Mouse (Mus musculus): Measurements from ENCODE around the gene Kctd15. TPM values are rescaled to one million over a fixed set of nuclear protein-coding genes. Genes with fewer than 3 reads are reported as not detected.

Gene Kctd15
- total and polyA plus RNA-seq, 3 experiments, result 3.6 to 5.7 (median 3.8) TPM

DNA sequence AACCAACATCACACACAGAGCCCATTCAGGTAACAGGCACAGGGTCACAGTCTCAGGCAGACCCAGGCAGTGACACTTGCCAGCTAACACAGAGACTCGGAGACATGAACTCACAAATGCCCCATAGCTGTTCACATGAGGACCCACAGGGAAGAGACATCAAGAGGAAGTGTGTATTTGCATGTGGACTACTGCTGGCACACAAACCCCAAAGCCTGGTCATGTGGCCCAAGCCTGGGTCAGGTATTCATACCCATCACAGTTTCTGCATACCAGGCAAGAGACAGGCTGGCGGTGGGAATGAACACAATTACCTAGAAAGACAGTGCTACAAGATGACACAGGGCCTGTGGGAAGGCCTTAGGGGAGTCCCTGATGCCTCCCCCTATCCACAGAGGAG, 10.9 kb downstream of the Kctd15 start:
- TF ChIP-seq CTCF (IDR thresholded peaks at IDR 0.05) (no peak), POLR2A (IDR thresholded peaks at IDR 0.05; ENCODE audit: insufficient read depth, low read depth, low read length) (no peak), EP300 (IDR thresholded peaks at IDR 0.05; ENCODE audit: insufficient read depth, low read depth, low read length) (no peak)

DNA sequence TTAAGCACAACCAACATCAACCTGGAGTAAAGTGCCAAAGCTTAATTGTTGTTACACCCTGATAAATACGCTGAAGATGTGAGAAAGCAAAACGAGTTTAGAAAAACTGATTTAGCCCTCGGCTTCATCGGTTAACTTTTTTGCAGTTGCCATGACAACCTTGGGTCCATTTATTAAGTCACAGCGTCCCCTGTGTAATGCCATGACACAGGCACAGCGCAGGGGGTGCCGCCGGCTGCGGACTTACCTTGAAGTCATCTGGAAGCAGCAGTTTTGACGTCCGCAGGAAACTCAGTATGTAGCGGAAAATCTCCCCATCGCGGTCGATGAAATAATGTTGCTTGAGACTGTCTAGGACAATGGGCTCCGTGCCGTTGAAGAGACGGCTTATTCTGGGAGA, 11.9 kb downstream of the Kctd15 start:
- intact Hi-C loops (cut with DNase I), result no loop called here
- no peaks in the 10 kb centered on the region for H3K27me3 ChIP-seq (ENCODE audit: control insufficient read depth, insufficient read depth, low read length)
- H3K27ac ChIP-seq, result no peak overlapping the region
- TF ChIP-seq POLR2A (IDR thresholded peaks at IDR 0.05; ENCODE audit: insufficient read depth, low read depth, low read length) (no peak), CTCF (IDR thresholded peaks at IDR 0.05) (no peak), EP300 (IDR thresholded peaks at IDR 0.05; ENCODE audit: insufficient read depth, low read depth, low read length) (no peak)
- no peak overlapping the region for H3K4me3 ChIP-seq
- no peaks in the 10 kb centered on the region for H3K36me3 ChIP-seq (ENCODE audit: control insufficient read depth, insufficient read depth, low read length)
- no peak for DNase-seq
- H3K79me2 ChIP-seq (replicated peaks; ENCODE audit: control insufficient read depth, insufficient read depth, low read length), result no peaks in the 10 kb centered on the region
- no peaks in the 10 kb centered on the region for H3K4me1 ChIP-seq (ENCODE audit: control insufficient read depth, insufficient read depth, low read length)
- H3K9ac ChIP-seq (ENCODE audit: low read depth, low read length), result no peak overlapping the region
- 90% methylated on average over 18 of the region's 18 CpGs for WGBS

More for the DNA sequence above, 10.9 kb downstream of the Kctd15 start:
- WGBS, result 95% methylated on average over 2 of the region's 2 CpGs
- Histone ChIP-seq H3K4me1 (ENCODE audit: control insufficient read depth, insufficient read depth, low read length) (no peaks in the 10 kb centered on the region), H3K9ac (ENCODE audit: low read depth, low read length) (no peak overlapping the region), H3K27ac (no peak overlapping the region), H3K36me3 (ENCODE audit: control insufficient read depth, insufficient read depth, low read length) (no peaks in the 10 kb centered on the region), H3K27me3 (ENCODE audit: control insufficient read depth, insufficient read depth, low read length) (no peaks in the 10 kb centered on the region), H3K79me2 (replicated peaks; ENCODE audit: control insufficient read depth, insufficient read depth, low read length) (no peaks in the 10 kb centered on the region), H3K4me3 (no peak overlapping the region)
- no peak for DNase-seq
- intact Hi-C loops (cut with DNase I), result no loop called here

DNA sequence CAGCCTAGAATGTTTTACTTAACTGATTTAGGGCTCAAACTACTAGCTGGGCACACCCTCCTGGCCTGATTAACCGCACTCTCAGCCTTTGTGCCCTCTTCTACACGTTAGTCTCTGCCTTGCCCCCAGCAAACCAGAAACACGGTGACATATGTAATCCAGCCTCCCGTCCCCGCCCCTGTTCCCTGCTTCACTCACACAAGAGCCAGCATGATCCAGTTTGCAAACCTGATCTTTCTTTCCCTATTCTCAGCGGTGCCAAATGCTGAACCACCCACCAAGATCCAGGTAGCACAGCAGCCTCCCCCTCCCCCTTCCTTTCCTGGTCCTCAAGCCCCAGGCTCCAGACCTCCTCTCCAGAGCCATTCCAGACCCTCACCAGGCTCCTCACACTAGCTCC, 13.2 kb downstream of the Kctd15 start:
- Histone ChIP-seq H3K79me2 (replicated peaks; ENCODE audit: control insufficient read depth, insufficient read depth, low read length) (no peaks in the 10 kb centered on the region), H3K36me3 (ENCODE audit: control insufficient read depth, insufficient read depth, low read length) (no peaks in the 10 kb centered on the region), H3K4me1 (ENCODE audit: control insufficient read depth, insufficient read depth, low read length) (no peaks in the 10 kb centered on the region), H3K9ac (ENCODE audit: low read depth, low read length) (no peak overlapping the region), H3K4me3 (no peak overlapping the region), H3K27ac (no peak overlapping the region), H3K27me3 (ENCODE audit: control insufficient read depth, insufficient read depth, low read length) (no peaks in the 10 kb centered on the region)
- intact Hi-C loops (cut with DNase I), result no loop called here
- TF ChIP-seq POLR2A (IDR thresholded peaks at IDR 0.05; ENCODE audit: insufficient read depth, low read depth, low read length) (no peak), EP300 (IDR thresholded peaks at IDR 0.05; ENCODE audit: insufficient read depth, low read depth, low read length) (no peak), CTCF (IDR thresholded peaks at IDR 0.05) (no peak)
- WGBS, result 80% methylated on average over 6 of the region's 6 CpGs
- DNase-seq, result no peak

- no peak overlapping the region for H3K9ac ChIP-seq (ENCODE audit: low read depth, low read length)
- H3K4me1 ChIP-seq (ENCODE audit: control insufficient read depth, insufficient read depth, low read length), result no peaks in the 10 kb centered on the region
- no peak overlapping the region for H3K4me3 ChIP-seq
- WGBS, result 71% methylated on average over 13 of the region's 13 CpGs
- no peak overlapping the region for H3K27ac ChIP-seq
- no peaks in the 10 kb centered on the region for H3K36me3 ChIP-seq (ENCODE audit: control insufficient read depth, insufficient read depth, low read length)
- TF ChIP-seq CTCF (IDR thresholded peaks at IDR 0.05), result no peak
- no peak for TF ChIP-seq POLR2A (IDR thresholded peaks at IDR 0.05; ENCODE audit: insufficient read depth, low read depth, low read length)
- no peak for TF ChIP-seq EP300 (IDR thresholded peaks at IDR 0.05; ENCODE audit: insufficient read depth, low read depth, low read length)
- DNase-seq, result no peak
- no peaks in the 10 kb centered on the region for H3K79me2 ChIP-seq (replicated peaks; ENCODE audit: control insufficient read depth, insufficient read depth, low read length)
- H3K27me3 ChIP-seq (ENCODE audit: control insufficient read depth, insufficient read depth, low read length), result no peaks in the 10 kb centered on the region
- intact Hi-C loops (cut with DNase I), result no loop called here
These were observed 14.6 kb downstream of the Kctd15 start for GRCm38 (mm10) chr7:34641968-34642367.

GRCm38 (mm10) chr7:34639798-34640197, 16.7 kb downstream of the Kctd15 start:
- WGBS, result 92% methylated on average over 11 of the region's 11 CpGs
- H3K27me3 ChIP-seq (ENCODE audit: control insufficient read depth, insufficient read depth, low read length), result no peaks in the 10 kb centered on the region
- H3K9ac ChIP-seq (ENCODE audit: low read depth, low read length), result no peak overlapping the region
- TF ChIP-seq EP300 (IDR thresholded peaks at IDR 0.05; ENCODE audit: insufficient read depth, low read depth, low read length), result no peak
- TF ChIP-seq POLR2A (IDR thresholded peaks at IDR 0.05; ENCODE audit: insufficient read depth, low read depth, low read length), result no peak
- TF ChIP-seq CTCF (IDR thresholded peaks at IDR 0.05), result no peak
- H3K4me3 ChIP-seq, result no peak overlapping the region
- no peaks in the 10 kb centered on the region for H3K36me3 ChIP-seq (ENCODE audit: control insufficient read depth, insufficient read depth, low read length)
- DNase-seq, result no peak
- no peaks in the 10 kb centered on the region for H3K79me2 ChIP-seq (replicated peaks; ENCODE audit: control insufficient read depth, insufficient read depth, low read length)
- H3K4me1 ChIP-seq (ENCODE audit: control insufficient read depth, insufficient read depth, low read length), result no peaks in the 10 kb centered on the region
- H3K27ac ChIP-seq, result no peak overlapping the region
- intact Hi-C loops (cut with DNase I), result no loop called here

DNA sequence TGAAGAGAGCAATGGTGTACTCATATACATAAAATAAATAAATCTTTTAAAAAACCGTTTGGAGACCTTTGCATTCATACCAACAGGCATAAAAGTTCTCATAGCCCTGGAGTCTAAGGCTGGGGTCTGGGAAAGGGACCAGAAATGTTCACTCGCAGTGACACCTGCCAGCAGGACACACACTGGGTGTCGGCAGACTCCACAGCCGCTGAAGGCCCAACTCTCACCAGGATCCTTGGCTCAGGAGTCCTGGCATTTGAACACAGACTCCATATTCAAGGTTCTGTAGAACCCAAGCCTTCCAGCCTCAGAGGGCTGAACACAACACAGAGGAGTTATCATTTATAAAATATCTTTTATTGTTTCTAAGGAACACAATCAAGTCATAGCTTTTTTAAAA, 19.9 kb downstream of the Kctd15 start:
- H3K4me1 ChIP-seq (ENCODE audit: control insufficient read depth, insufficient read depth, low read length), result no peaks in the 10 kb centered on the region
- no peaks in the 10 kb centered on the region for H3K36me3 ChIP-seq (ENCODE audit: control insufficient read depth, insufficient read depth, low read length)
- intact Hi-C loops (cut with DNase I), result no loop called here
- H3K9ac ChIP-seq (ENCODE audit: low read depth, low read length), result no peak overlapping the region
- no peaks in the 10 kb centered on the region for H3K27me3 ChIP-seq (ENCODE audit: control insufficient read depth, insufficient read depth, low read length)
- TF ChIP-seq EP300 (IDR thresholded peaks at IDR 0.05; ENCODE audit: insufficient read depth, low read depth, low read length) (no peak), CTCF (IDR thresholded peaks at IDR 0.05) (no peak), POLR2A (IDR thresholded peaks at IDR 0.05; ENCODE audit: insufficient read depth, low read depth, low read length) (no peak)
- no peak overlapping the region for H3K4me3 ChIP-seq
- no peak overlapping the region for H3K27ac ChIP-seq
- no peaks in the 10 kb centered on the region for H3K79me2 ChIP-seq (replicated peaks; ENCODE audit: control insufficient read depth, insufficient read depth, low read length)
- WGBS, result 83% methylated on average over 4 of the region's 4 CpGs
- DNase-seq, result no peak
